Mouse (Mus musculus) stomach, embryonic 16.5 days (tissue): ENCODE measurements around the gene Gdf9. TPM values are rescaled to one million over a fixed set of nuclear protein-coding genes. Genes with fewer than 3 reads are reported as not detected.

Experiments
- microRNA-seq: library from miRNA; unstranded; fragments of <30 nt; microRNA quantifications from one replicate; pipeline ENCODE4, GENCODE M21; 2016
- polyA plus RNA-seq: library from polyadenylated mRNA; unstranded; fragments of >200 nt; fragmentation: Nextera tagmentation; extraction: Ambion mirVana; gene quantifications from 2 replicates; pipeline ENCODE4 v1.2.1, GENCODE M21; 2015

The Gdf9 gene
- polyA plus RNA-seq, 1 experiment from 2014 or later, result 1.5 TPM

Small RNA genes lying within 50 kb of the gene (microRNA-seq; reads per million reads assigned to microRNA genes)
- gene Mir6920, result not detected

Other genes starting within 250 kb of the Gdf9 start
- gene Hspa4, start 130.6 kb upstream of the Gdf9 start, polyA plus RNA-seq, result 67.9 and 69.2 TPM in 2 replicates
- gene Zcchc10, start 106.3 kb upstream of the Gdf9 start, polyA plus RNA-seq, result 18.7 and 19.5 TPM in 2 replicates
- gene Aff4, start 80.2 kb upstream of the Gdf9 start, polyA plus RNA-seq, result 20.5 and 21.1 TPM in 2 replicates
- 5.4 and 8.4 TPM in 2 replicates for gene Leap2, start 7.9 kb upstream of the Gdf9 start, polyA plus RNA-seq
- 588 and 617 TPM in 2 replicates for gene Uqcrq, start 192 bp upstream of the Gdf9 start, polyA plus RNA-seq
- 0.10 TPM in 2 replicates for gene Gm10447, start 26.1 kb downstream of the Gdf9 start, polyA plus RNA-seq
- 1.8 TPM in 2 replicates for gene Shroom1, start 26.2 kb downstream of the Gdf9 start, polyA plus RNA-seq
- not detected in 2 replicates for gene Gm9837, start 39.5 kb downstream of the Gdf9 start, polyA plus RNA-seq
- gene Gm9945, start 49.1 kb downstream of the Gdf9 start, polyA plus RNA-seq, result not detected in 2 replicates
- 0.46 and 0.58 TPM in 2 replicates for gene Sowaha, start 49.3 kb downstream of the Gdf9 start, polyA plus RNA-seq
- 33.8 and 34.4 TPM in 2 replicates for gene Sept8, start 88.2 kb downstream of the Gdf9 start, polyA plus RNA-seq
- gene Kif3a, start 136.4 kb downstream of the Gdf9 start, polyA plus RNA-seq, result 53.5 and 57.0 TPM in 2 replicates
- 0.95 and 1.1 TPM in 2 replicates for gene Il4, start 187.6 kb downstream of the Gdf9 start, polyA plus RNA-seq
- gene Il13, start 203.7 kb downstream of the Gdf9 start, polyA plus RNA-seq, result not detected in 2 replicates